Mouse (Mus musculus): Measurements from ENCODE around the gene Trub1.

Trub1 gene

DNA sequence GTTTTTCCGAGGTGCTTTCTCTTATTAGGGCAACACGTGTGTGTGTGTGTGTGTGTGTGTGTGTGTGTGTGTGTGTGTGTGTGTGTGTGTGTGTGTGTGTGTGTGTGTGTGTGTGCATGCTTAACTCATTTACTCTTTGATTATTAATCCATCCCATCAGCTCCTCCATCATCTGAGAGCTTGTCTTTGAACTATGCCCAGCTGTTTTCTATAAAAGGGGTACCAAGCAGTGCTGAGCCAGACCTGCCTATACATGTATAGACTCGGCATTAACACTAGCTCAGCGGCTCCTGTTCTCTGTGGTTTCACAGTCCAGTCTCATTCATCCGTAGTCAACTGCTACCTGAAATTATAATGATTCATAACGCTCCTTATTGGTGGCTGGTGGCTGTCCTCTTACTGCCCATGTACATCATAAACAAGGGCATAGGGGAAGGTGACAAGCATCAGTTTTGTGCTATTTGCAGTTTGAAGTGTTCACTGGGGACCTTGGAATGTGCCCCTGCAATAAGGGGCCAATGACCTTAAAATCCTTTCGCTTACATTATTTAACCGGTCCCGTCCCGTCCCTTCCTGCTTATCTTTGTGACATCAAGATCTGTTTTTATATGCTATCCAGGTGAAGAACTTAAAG is 45.5 kb downstream of the Trub1 start:
- DNase-seq (ENCODE audit: low spot score), result no peak

GRCm38 (mm10) chr19:57498884-57499410 is 46.2 kb downstream of the Trub1 start:
- DNase-seq (ENCODE audit: low spot score), result no peak

- DNase-seq (ENCODE audit: low spot score), result no peak
Measured at GRCm38 (mm10) chr19:57500254-57500653, 47.5 kb downstream of the Trub1 start.

DNA sequence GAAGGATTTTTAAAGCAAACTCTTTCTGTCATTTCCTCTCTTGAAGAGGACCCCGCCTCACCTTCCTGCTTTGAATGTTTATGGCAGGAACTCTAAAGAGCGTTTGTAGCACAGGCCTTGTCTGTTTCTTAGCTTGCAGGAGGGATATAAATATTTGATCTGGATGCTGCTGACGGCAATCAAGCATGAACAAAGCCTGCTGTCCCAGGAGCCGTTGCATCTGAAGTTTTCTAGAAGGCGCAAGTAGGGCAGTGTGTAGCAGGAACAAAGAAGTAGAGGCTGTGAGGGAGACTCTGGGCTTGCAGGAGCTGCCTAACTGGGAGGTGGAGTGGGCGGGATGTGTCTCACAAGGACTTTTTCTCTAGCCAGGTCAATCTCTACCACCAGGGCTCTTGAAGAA is 50.4 kb downstream of the Trub1 start:
- no peak for DNase-seq (ENCODE audit: low spot score)

DNA sequence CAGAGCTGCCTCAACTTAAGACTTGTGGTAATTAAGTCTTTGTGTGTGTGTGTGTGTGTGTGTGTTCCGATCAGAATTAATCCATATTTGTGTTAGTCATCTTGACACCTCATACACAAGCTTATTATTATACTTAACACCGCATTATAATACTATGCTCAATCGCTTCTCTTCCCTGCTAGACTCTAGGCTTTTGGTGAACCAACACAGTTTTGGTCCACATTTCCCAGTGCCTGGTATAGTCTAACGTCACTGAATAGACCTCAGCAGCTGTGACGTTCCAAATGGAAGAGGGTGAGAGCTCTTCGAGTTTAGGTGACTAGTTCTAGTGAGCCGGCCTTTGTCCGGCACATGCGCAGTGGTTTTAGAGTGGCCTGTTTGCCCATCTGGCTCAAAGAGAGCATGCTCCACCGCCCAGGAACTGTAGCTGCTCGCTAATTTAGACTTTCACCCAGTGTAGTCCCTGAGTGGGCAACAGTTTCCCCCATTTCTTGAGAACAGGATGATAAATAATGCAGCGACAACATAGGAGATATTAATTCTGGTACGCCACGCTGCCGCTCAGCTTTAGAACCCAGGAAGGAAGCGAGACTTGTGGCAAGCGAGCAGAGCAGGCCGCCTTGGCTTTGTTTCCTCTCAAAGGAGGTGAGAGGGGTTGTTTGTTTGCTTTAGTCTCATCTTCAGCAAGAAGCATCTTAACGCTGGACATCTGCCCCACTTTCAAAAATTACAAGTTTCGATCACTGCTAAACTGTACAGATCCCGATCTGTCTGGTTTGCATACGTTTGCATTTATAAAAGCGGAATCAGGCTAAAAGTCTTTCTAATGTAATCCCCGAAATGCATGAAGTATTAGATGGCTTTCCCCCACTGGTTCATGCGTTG is 52.6 kb downstream of the Trub1 start:
- DNase-seq (ENCODE audit: low spot score), result no peak

- no peak for DNase-seq (ENCODE audit: low spot score)
Measured at GRCm38 (mm10) chr19:57506591-57506990, 53.9 kb downstream of the Trub1 start.

GRCm38 (mm10) chr19:57508261-57508788 is 55.6 kb downstream of the Trub1 start:
- no peak for DNase-seq (ENCODE audit: low spot score)

- DNase-seq (ENCODE audit: low spot score), result no peak
Measured at GRCm38 (mm10) chr19:57509758-57510319, 57.1 kb downstream of the Trub1 start.

GRCm38 (mm10) chr19:57510836-57511235 is 58.1 kb downstream of the Trub1 start:
- no peak for DNase-seq (ENCODE audit: low spot score)

- no peak for DNase-seq (ENCODE audit: low spot score)
Measured at GRCm38 (mm10) chr19:57513123-57513522, 60.4 kb downstream of the Trub1 start.

DNA sequence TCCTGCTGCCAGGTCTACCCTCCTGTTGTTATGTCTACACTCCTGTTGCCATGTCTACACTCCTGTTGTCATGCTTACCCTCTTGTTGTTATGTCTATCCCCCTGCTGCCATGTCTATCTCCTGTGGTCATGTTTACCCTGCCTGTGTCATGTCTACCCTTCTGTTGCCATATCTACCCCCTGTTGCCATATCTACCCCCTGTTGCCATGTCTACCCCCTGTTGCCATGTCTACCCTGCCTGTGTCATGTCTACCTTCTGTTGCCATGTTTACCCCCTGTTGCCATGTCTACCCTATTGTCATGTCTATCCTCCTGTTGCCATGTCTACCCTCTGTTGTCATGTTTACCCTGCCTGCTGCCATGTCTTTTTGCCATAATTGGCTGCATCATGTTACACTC is 69.0 kb downstream of the Trub1 start:
- no peak for DNase-seq (ENCODE audit: low spot score)

DNA sequence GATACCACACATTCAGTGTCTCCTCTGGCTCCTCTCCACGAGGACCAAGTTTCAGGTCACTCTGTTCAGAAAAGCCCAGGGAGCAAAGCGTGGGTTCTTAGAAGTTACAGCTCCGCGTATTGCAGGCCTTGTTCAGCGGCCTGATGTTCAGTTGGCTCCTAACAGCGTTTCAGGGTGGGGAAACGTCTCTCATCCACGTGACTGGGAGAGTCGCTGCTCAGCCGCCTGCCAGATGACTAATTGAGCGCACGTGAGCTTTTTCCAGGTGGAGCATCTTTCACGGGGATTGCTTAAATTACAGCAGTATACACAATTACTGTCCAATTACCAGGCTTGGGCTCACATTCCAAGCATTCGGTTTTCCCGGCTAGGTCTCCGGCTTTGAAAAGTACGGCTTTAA is 70.7 kb downstream of the Trub1 start:
- DNase-seq (ENCODE audit: low spot score), result no peak

GRCm38 (mm10) chr19:57525693-57526092 is 73.0 kb downstream of the Trub1 start:
- no peak for DNase-seq (ENCODE audit: low spot score)

- DNase-seq (ENCODE audit: low spot score), result no peak
Measured at GRCm38 (mm10) chr19:57530212-57530611, 77.5 kb downstream of the Trub1 start.

GRCm38 (mm10) chr19:57534262-57534661 is 81.5 kb downstream of the Trub1 start:
- no peak for DNase-seq (ENCODE audit: low spot score)

DNA sequence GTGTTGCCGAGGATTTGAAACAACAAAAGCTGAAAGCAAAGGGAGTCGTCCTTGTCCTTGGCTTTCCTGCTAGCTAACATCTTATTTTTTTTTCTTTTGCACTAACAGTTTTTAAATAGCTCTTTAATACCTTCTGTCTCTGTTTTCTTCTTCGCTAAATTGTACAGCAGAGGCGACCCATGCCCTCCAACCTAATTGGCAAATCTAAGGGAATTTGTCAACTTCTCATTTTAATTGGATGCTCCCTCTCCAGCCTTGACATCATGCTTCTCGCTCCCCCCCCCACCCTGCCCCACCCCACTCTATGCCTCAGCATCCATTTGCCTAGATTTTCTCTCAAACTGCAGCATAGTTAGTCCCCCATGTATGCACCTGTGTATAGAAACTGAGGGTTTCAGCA is 83.8 kb downstream of the Trub1 start:
- no peak for DNase-seq (ENCODE audit: low spot score)

- DNase-seq (ENCODE audit: low spot score), result no peak
Measured at GRCm38 (mm10) chr19:57537510-57538182, 84.9 kb downstream of the Trub1 start.

DNA sequence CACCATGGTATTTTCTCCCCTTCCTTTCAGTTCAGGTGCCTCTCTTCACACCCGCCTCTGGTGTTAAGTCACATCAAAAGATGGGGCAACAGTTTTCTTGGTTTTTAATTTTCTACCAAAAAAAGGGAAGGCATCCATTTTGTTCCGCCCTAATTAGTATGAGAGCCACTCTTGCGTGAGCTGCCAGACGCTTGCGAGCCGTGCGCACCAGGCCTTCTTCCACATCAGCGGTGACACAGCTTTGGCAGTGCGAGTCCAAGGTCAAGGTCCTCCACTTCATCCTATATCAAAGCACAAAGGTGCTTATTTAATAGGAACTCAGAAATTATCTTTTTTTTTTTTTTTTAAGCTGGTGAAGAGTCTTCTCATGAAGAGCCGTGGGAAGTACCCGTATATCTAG is 87.4 kb downstream of the Trub1 start:
- no peak for DNase-seq (ENCODE audit: low spot score)

All from spleen, adult 12 weeks (tissue).